Mouse (Mus musculus) retina, postnatal 1 day (tissue): Measurements from ENCODE around the gene Ctbp2.

Source experiments
- DNase-seq: peaks from one replicate; pipeline ENCODE4 v3.0.0-alpha.2; 2012

Gene Ctbp2

GRCm38 (mm10) chr7:133002271-133002670, 121.9 kb downstream of the Ctbp2 start:
- no peak for DNase-seq

GRCm38 (mm10) chr7:133001388-133001787, 122.8 kb downstream of the Ctbp2 start:
- DNase-seq, result no peak

GRCm38 (mm10) chr7:132999061-132999460, 125.1 kb downstream of the Ctbp2 start:
- DNase-seq, result no peak

- DNase-seq, result no peak
Measured at GRCm38 (mm10) chr7:132998639-132999038, 125.5 kb downstream of the Ctbp2 start.

GRCm38 (mm10) chr7:132996391-132996790, 127.8 kb downstream of the Ctbp2 start:
- DNase-seq, result peak; percentile 50

- DNase-seq, result peak; percentile 33
Measured at GRCm38 (mm10) chr7:132994628-132995191, 129.4 kb downstream of the Ctbp2 start.

- no peak for DNase-seq
Measured at GRCm38 (mm10) chr7:132994120-132994519, 130.0 kb downstream of the Ctbp2 start.

- peak; percentile 66 for DNase-seq
Measured at GRCm38 (mm10) chr7:132992967-132993615, 131.1 kb downstream of the Ctbp2 start.

- no peak for DNase-seq
Measured at GRCm38 (mm10) chr7:132991240-132991900, 132.8 kb downstream of the Ctbp2 start.

- no peak for DNase-seq
Measured at GRCm38 (mm10) chr7:132989839-132990238, 134.3 kb downstream of the Ctbp2 start.

- no peak for DNase-seq
Measured at GRCm38 (mm10) chr7:132982639-132983038, 141.5 kb downstream of the Ctbp2 start.

- DNase-seq, result no peak
Measured at GRCm38 (mm10) chr7:132977981-132978380, 146.2 kb downstream of the Ctbp2 start.

- DNase-seq, result peak; percentile 41
Measured at GRCm38 (mm10) chr7:132976079-132976478, 148.1 kb downstream of the Ctbp2 start.

GRCm38 (mm10) chr7:132972079-132972478, 152.1 kb downstream of the Ctbp2 start:
- DNase-seq, result no peak

- DNase-seq, result no peak
Measured at GRCm38 (mm10) chr7:132965707-132966106, 158.4 kb downstream of the Ctbp2 start.

- DNase-seq, result no peak
Measured at GRCm38 (mm10) chr7:132964395-132964794, 159.8 kb downstream of the Ctbp2 start.

GRCm38 (mm10) chr7:132950613-132951012, 173.5 kb downstream of the Ctbp2 start:
- no peak for DNase-seq

- no peak for DNase-seq
Measured at GRCm38 (mm10) chr7:132949968-132950367, 174.2 kb downstream of the Ctbp2 start.

GRCm38 (mm10) chr7:132940569-132940968, 183.6 kb downstream of the Ctbp2 start:
- DNase-seq, result no peak

- DNase-seq, result no peak
Measured at GRCm38 (mm10) chr7:132939118-132939517, 185.0 kb downstream of the Ctbp2 start.
